Mouse (Mus musculus) megakaryocyte, embryonic 14.5 days (primary cell): ENCODE results near the gene Cox5b.

Experiments
- FLI1 ChIP-seq: IDR thresholded peaks from 2 replicates; pipeline ENCODE4 v1.6.1; 2012; ENCODE audit warnings: low read length, inconsistent platforms, mixed read lengths
- GATA1 ChIP-seq: IDR thresholded peaks from 3 replicates; pipeline ENCODE4 v1.6.1; 2012; ENCODE audit warnings: mixed read lengths, low read length, inconsistent platforms, borderline replicate concordance

GRCm38 (mm10) chr1:36656233-36656632, 35.0 kb upstream of the Cox5b start:
- TF ChIP-seq GATA1 (no peak), FLI1 (no peak)
